Mouse (Mus musculus) 3134 (cell line): ENCODE measurements around the gene 4930402H24Rik.

Experiments used
- DNase-seq: peaks from one replicate; pipeline ENCODE4 v3.0.0-alpha.2; 2011; ENCODE audit warnings: low spot score; ENCODE audit not compliant: insufficient read length; ENCODE audit errors: extremely low read depth

4930402H24Rik gene

DNA sequence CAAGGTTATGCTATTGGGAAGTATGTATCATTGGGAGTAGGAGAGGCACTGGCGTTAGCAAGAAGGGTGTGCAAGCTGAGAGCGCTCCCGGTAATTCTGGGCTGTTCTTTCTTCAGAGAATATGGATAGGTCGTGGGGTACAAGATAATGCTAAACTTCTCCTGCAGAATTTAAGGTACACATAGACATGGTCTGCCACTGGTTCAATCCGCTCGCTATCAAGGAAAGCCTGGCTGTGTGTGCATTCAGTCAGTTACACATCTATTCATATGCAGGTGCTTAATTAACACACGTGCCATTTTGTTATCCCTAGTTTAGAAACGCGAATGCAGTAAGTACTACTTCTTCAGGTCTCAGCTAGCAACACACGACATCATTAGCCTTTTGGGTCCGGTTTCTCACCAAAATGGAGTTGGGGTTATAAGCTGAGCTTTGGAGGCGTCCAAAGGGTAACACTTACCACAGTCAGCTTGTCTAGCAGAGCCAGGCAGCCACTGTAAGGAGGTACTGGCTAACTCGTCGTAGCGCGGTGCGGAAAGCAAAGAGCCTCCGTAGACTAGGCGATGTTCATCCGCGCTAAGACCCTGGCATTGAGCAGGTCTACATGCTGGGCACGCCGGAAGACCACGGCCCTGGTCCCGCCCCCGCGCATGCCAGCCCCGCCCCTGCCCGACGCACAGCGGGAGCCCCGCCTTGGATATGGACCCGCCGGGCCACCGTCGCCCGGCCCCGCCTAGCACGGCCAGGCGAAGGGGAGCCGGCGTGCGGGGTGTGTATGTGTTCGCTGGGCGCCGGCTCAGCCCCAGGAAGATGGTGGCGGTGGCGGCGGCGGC, at the start of gene 4930402H24Rik, which contains the start of gene Atrn:
Gene 4930402H24Rik, minus strand, starts transcription at position 656 of the 833 bp plus-strand sequence.
Gene Atrn, plus strand, starts transcription at position 745 of the 833 bp plus-strand sequence.
- peak; percentile 94 for DNase-seq

DNA sequence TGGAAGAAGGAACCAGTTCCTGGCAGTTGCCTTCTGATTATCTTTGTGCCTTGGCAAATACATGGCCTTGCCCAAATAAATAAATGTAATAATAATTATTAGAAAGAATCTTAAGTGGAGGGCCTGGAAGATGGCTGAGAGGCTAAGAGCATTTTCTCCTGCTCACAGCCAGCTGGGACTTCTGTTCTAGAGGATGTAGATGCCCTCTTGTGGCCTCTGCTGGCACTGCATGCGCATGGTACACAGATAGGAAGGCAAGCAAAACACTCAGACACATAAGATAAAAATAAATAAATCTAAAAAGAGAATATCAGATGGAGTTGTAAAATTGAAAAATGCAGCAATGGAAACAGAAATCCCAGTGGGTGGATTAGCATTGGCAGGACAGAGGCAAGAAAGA, 44.3 kb upstream of the 4930402H24Rik start:
- DNase-seq = peak; percentile 14

DNA sequence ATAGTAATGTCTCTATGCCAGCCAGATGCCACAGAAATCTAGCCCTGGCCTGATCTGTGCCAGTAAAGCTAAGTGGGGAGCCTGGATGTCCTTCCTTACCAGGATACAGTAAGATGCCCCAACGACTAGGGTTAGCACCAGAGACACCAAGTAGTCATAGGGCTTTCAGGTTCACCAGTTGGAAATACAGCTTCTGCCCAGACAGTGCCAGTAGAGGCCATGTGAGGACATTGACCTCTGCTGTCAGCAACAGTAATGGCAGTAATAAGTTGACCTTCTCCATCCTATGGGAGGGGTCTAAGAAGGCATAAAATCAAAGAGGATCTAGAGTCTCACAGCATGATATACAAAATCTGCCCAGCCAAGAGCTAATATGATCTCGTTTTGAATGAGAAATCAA, 43.6 kb upstream of the 4930402H24Rik start:
- no peak for DNase-seq

DNA sequence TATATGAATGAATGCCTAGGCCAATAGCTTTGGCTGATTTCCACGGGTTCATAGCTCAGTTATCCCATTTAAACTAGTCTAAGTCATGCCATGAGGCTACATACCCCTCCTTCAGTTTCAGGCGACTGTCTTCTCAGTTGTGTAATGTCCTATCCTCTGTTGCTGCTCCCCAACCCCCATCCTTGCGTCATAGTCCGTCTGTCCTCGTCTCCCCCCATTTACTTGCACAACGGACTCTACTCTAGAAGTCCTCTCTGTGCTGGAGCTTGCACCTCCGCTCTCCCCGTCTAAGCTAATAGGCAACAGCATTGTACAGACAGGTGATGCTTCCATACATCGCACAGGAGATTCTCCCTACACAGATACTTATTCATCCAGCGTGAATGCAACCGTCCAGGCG, 26.7 kb upstream of the 4930402H24Rik start:
- DNase-seq = no peak

DNA sequence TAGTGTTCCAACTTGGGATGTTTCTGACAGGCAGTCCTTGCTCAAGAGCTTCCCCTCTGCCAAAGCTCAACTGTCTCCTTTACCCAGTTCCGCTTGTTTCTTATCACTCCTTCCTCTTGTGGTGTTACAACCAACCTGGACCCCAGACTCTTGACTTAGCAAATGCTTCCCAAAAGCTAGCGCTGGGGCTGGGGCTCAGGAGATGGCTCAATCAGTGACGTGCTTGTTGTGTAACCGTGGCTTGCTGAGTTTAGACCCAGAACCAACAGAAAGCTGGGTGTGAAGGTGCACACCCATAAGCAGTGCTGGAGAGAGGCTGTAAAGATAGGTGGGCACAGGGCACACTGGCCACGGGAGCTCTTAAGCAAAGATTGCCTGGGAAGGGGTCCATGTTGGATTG, 23.8 kb upstream of the 4930402H24Rik start:
- DNase-seq = no peak

DNA sequence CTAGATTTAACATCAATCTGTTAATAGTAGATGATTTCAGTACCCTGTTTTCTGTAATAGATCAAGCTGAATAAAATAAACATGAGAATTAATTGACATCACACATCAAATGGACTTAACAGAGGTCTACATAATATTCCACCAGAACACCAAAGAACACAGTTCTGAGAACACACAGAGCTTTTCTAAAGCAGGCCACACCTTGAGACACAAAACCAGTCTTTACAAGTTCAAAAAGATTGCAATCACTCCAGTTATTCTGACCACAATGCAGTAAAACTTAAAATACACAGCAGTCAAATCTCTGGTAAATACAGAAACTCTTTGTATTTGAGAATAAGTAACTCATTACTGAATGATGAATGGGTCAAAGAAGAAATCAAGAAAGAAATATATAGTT, 22.3 kb upstream of the 4930402H24Rik start:
- DNase-seq = no peak

DNA sequence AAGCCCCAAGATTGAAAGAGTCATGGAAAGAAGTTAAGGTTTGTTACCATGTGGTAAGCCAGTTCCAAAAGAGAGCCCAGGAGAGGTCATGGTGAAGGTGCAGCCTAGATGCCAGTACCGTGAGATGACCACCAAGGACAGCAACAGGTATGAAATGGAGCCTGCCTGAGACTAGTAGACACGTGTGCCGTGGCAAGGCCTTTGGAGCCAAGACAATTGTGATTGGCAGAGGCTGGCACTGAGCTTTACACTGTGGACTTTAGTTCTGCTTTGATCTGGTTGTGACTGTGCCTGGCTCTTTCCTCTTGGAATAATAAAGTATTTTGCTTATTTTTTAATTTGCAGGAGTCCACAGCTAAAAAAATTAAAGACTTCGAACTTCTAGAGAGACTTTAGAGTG, 21.8 kb upstream of the 4930402H24Rik start:
- no peak for DNase-seq

DNA sequence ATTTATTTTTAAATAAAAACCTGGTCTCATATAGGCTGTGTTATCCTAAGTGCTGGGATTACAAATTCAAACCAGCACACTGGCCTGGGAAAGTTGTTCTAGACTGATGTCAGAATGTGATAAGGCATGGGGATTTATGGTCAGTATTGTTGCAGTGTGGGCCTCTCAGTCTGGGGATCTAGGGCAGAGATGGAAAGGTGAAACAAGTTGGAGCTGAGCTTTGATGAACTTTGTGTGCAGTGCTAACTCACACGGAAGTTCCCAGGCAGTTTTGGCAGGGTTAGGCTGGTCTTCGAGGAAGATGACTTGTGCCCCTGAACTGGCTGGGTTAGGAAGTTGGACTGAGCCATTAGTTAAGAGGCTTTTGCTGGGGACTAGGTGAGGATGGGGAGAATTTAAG, 18.7 kb upstream of the 4930402H24Rik start:
- DNase-seq = no peak

DNA sequence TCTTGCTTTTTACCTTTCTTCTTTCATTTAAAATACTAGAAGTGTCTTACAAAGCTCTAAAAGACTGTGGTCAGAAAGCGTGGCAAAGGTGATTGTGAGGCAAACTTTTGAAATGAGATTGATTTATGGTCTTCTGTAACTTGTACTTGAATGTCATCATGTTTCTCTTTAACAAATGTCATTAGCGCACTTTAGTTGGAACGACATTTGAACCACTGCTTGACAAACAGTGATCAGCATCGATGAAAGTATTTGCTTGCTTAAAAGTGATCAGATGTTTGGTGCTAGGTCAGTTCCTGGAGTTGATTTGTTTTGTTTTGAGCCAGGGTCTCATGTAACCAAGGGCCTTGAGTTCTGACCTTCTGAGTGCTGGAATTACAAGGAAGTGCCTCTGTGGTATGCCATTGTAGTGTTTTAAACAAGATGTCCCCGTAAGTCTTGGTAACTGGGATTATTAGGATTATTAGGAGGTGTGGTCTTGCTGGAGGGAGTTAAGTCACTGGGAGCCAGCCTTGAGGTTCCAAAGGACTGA, 12.9 kb upstream of the 4930402H24Rik start:
- DNase-seq = no peak

DNA sequence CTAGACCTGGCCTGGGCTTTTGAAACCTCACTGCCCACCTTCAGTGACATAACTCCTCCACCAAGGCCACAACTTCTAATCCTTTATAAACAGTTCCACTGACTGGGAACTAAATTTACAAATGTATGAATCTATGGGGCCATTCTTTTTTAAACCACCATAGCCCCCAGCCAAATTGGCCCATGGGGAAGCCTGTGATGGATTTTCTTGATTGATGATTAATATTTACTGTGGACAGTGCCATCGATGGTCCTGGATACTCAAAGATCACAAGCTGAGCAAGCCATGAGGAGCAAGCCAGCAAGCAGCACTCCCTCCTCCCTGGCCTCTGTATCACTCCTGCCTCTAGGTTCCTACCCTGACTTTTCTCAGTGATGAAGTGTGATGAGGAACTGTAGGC, 11.5 kb upstream of the 4930402H24Rik start:
- no peak for DNase-seq

DNA sequence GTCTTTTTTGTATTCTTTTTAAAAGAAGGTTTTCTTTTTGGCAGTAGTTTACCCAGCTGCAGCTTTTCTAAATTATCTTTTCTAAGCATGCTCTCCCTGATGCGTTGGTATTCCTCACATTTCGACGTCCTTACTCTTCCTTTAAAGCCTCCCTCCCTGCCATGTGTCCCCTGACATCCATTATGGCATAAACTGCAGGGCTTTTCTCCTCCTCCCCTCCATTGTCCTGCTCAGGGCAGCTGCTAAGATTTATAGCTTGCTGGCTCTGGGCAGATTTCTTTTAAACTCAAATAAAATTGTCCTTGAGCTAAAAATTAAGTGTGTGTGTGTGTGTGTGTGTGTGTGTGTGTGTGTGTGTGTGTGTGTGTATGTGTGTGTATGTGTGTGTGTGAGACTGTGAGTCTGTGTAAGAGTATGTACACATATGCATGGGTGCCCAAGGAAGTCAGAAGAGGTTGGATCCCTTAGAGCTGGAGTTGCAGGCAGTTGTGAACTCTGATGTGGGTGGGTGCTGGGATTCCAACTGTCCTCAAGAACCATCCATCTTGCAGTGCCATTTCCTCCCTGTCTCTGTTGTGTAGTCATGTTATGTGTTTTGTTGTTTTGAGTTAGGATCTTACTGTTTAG, 10.4 kb upstream of the 4930402H24Rik start:
- no peak for DNase-seq

DNA sequence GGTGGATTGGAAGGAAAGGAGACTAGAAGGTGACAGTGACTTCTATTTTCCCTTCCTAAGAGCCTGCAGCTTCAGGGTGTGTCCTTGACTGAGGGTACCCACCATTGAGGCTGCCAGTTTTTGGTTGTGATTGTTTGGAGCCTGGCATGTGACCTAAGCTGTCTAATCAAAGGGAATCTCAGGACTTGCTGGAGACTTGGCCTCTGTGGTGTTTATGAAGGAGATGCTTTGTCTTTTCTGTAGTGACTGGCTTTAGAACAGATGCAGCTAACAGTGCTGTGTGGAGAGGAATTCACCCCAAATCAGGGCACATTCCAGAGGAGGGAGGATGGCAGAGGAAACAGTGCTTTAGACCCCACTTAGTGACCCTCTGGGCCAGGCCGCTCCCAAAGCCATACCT, 8.7 kb upstream of the 4930402H24Rik start:
- no peak for DNase-seq

DNA sequence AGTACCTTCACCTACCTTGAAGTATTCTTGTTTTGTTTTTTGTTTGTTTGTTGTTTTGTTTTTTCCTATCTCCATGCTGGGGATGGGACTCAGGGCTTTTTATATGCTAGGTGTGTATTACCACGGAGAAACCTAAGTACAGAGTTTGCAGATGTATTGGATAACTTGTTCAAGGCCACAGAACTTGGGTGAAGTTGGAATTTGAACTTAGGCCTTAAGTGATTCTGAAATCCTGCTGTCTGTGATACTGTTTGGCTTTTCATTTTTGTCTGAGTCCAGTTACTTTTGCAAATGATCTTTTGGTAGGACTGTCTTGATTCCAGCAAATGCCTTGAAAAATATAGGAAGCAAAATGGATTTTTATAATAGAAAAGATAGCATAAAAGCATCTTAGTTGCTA, 5.5 kb upstream of the 4930402H24Rik start:
- no peak for DNase-seq

DNA sequence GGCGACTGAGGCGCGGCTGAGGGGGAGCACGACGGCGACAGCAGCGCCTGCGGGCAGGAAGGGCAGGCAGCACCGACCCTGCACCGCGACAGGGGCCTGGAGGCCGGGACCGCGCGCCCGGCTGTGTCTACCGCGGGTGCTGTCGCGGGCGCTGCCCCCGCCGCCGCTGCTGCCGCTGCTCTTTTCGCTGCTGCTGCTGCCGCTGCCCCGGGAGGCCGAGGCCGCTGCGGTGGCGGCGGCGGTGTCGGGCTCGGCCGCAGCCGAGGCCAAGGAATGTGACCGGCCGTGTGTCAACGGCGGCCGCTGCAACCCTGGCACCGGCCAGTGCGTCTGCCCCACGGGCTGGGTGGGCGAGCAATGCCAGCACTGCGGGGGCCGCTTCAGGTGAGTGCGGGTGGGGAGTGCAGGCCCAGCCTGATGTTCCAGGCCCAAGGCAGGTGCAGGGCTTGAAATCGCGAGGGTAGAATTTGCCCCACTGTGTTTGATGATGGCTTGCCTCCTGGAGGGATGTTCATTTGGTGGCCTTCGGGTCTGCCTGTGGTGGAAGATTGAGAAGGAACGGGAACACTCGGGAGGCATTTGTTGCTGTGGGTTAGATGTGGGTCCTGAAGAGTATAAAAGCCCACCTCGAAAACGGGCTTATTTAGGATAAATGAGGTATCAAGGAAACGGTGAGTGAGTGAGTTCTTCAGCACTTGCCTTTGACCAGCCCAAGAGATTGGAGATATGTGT, 544 bp upstream of the 4930402H24Rik start:
- DNase-seq = no peak

DNA sequence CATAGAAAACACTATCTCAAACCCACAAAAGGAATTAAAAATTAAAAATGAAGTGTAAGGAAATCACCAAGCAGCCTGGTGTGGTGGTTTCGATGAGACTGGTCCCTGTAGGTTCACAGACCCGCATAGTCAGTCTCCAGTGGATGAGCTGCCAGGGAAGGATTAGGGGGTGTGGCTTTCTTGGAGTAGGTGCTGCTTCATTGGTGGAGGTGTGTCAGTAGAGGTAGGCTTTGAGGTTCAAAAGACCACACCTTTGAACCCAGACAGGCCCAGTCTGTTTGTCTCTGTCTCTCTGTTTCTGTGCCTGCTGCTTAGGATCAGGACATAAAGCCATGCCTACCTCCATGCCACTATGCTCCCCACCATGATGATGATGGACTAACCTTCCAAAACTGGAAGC, 7.4 kb downstream of the 4930402H24Rik start:
- DNase-seq = no peak

DNA sequence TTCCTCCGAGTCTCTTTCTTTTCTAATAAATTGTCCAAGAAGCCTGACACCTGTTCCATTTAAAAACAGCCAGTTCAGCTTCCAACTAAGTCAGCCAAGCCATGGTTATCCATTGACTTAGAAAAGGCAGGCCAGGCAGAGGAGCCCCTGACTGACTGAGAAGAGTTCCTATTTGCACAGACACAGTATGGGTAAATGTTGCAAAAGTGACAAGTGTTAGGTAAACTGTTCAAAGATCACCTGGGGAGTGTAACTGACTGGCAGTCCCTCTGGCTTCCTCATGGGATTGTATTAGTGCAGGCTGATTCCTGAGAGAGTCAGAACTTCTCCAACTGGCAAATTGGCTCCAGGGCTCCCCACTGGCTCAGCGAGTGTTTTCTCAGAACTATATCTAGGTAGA, 8.3 kb downstream of the 4930402H24Rik start:
- no peak for DNase-seq

DNA sequence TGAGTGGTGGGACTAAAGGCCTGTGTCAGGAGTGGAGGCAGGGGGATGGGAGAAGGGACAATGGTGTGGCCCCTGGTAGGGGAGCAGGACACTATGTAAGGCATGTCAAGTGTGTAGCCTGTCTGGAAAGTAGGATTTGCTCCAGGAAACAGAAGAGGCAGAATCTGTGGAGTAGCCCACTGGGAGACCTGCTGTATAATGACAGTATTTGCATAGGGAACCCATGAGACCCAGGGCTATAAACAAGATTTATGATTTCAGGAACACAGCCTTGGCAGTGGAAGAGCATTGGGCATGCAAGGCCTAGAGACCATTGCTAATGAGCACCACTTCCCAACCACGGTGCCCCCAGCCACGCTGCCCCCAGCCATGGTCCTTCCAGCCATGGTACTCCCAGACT, 9.3 kb downstream of the 4930402H24Rik start:
- DNase-seq = no peak

DNA sequence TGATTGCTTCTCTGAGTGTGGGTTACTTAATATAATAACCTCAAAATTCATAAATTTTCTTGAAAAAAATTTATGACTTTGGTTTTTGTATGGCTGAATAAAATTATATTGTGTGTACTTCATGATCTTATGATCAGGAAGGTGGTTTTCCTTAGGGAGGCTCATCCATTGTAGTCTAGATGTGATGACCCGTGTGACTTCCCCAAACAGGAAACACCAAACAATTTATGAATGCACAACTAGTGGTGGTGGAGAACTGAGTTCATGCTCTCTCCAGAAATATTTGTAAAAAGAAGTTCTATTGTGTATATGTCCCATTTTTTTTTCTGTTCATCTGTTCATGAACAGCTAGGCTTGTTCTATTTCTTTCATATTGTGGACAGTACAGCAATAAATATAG, 18.8 kb downstream of the 4930402H24Rik start:
- DNase-seq = no peak

DNA sequence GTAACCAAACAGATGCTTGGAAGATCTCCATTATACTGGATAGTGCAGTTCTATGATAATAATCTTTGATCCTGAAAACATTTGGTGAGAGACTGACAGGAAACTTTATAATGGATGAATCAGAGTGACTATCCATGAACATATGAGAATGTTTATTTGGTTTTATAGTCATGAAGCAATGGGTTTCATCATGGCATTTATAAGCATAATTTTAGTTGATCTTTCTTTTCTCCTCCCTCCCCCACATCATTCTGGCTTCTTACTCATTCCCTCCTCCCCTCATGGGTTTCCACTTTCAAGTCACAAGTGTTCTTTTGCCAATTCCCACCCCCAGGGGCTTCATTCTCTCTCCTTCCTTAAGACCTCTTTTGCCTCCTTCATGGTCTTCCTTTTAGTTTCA, 19.2 kb downstream of the 4930402H24Rik start:
- DNase-seq = no peak

DNA sequence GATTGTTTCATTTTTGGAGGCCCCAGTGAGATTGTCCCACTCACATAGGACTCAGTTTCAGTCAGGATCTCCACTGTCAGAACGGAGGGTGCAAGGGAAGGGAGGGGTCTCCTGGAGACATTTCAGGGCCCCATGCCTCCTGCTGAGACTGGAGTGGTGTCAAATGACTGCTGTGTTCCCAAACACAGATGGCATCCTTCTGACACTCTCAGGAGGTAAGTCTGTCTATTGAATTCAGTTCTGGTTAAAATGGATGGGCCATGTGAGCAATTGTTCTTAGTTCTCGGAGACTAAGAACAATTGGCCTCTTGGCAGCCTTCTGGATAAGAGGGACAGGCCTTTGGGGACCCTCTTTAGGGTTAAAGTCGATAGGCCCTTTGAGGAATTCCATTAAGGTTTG, 28.8 kb downstream of the 4930402H24Rik start:
- DNase-seq = no peak

DNA sequence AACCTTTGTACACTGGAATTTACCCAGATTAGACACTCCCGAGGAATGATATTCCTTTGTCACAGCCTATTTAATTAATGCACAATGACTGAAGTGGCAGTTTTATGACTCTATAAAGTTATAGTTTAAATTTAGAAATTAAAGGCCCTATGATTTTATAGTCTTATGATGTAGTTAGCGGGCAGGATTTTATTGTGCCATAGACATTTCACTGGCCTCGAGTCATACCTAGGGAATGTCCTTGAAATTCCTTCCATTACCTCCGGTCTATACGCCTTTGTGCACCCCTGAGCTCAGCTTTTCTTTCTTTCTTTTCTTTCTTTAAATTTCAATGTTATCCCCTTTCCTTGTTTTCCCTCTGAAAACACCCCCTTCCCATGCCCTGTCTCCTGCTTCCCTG, 35.3 kb downstream of the 4930402H24Rik start:
- DNase-seq = no peak
